Mouse (Mus musculus): ENCODE measurements around the gene Tlr11. TPM values are rescaled to one million over a fixed set of nuclear protein-coding genes. Genes with fewer than 3 reads are reported as not detected.

The Tlr11 gene
- not detected in 2 replicates for polyA plus RNA-seq (2015; fragmentation: Nextera tagmentation; extraction: Ambion mirVana)

DNA sequence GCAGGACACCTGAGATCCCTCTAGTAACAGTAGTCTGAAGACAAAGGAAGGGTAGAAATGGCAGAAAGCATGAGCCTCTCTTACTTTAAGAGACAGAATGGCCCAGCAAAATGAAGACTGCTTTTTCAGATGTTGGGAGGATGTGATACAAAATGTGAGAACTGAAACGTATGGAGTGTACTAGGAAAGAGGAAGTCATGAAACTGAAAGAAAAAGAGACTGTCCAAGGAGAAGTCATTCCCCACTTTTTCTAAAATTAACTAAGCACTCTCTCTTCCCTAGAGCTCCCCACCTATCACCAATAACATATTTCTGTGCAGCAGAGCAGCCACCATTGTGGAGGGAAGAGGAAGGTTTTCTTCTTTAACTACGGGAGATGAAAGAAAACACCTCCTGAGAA is at the start of gene Tlr11:
Gene Tlr11 (plus strand): TSS at position 322 of the 400 bp plus-strand sequence.
- no peaks in the 10 kb centered on the region for H3K9me3 ChIP-seq (replicated peaks; ENCODE audit: control insufficient read depth, low read length, poor library complexity, severe bottlenecking)
- H3K4me1 ChIP-seq (ENCODE audit: control insufficient read depth, insufficient read depth, low read length), result no peaks in the 10 kb centered on the region
- 86% methylated on average over 2 of the region's 2 CpGs for WGBS
- no peaks in the 10 kb centered on the region for H3K36me3 ChIP-seq (ENCODE audit: control insufficient read depth, insufficient read depth, low read length)
- no peak for ATAC-seq
- H3K4me3 ChIP-seq (ENCODE audit: low read depth, low read length), result no peak within 1 kb of the TSS
- H3K4me2 ChIP-seq (ENCODE audit: low read length), result no peak within 1 kb of the TSS
- H3K27me3 ChIP-seq (ENCODE audit: control insufficient read depth, insufficient read depth, low read depth, low read length), result no peaks in the 10 kb centered on the region
- no peak within 1 kb of the TSS for H3K27ac ChIP-seq (ENCODE audit: low read length)
- H3K9ac ChIP-seq (ENCODE audit: low read depth, low read length), result no peak within 1 kb of the TSS

DNA sequence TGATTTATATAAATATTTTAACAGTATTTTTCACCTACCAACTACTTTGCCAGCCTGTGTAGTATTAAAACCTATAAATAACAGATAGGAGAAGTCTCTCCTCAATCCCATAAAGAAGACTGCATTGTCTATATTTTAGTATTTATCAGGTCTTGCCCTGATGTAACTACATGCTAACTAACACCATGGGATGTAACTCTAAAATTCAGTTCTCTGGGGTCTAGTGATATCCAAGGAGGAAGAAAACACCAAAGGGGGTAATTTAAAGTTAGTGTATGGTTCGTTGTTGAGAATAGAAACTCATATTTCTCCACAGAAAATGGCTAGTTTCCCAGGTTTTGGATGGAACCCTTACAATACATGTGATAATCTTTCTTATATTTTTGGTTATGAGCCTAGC is 31.1 kb upstream of the Tlr11 start, which contains the start of gene Olfr734:
Gene Olfr734 (minus strand): TSS at position 101 of the 400 bp plus-strand sequence.
- Histone ChIP-seq H3K4me1 (ENCODE audit: control insufficient read depth, insufficient read depth, low read length) (no peaks in the 10 kb centered on the region), H3K9ac (ENCODE audit: low read depth, low read length) (no peak within 1 kb of the TSS)
- WGBS, result 75% methylated on average over 1 of the region's 1 CpGs

DNA sequence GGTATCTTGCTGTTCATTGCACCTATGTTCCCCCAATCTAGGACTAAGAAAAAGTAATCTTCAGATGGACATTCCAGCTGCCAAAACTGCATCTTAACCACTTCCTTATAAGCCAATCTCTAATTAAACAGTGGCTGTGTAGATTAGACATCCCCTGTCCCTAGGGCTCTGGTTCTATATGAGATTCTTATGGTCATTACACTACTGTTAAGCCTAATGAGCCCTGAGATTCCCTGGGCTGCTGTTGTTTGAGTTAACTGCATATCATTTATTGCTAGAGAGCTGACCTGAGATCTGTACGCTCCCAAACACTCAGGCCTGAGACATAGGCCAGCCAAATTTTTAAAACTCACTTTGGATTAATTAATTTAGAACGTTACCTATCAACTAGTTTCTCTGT is 8.9 kb upstream of the Tlr11 start, which contains the start of gene Olfr735:
Gene Olfr735 (minus strand): TSS at position 77 of the 400 bp plus-strand sequence.
- H3K4me3 ChIP-seq (ENCODE audit: low read depth, low read length), result no peak within 1 kb of the TSS
- H3K4me1 ChIP-seq (ENCODE audit: control insufficient read depth, insufficient read depth, low read length), result no peaks in the 10 kb centered on the region
- WGBS, result 86% methylated on average over 2 of the region's 2 CpGs
- H3K27me3 ChIP-seq (ENCODE audit: control insufficient read depth, insufficient read depth, low read depth, low read length), result no peaks in the 10 kb centered on the region
- H3K27ac ChIP-seq (ENCODE audit: low read length), result no peak within 1 kb of the TSS
- H3K9ac ChIP-seq (ENCODE audit: low read depth, low read length), result no peak within 1 kb of the TSS
- no peaks in the 10 kb centered on the region for H3K9me3 ChIP-seq (replicated peaks; ENCODE audit: control insufficient read depth, low read length, poor library complexity, severe bottlenecking)
- no peak for ATAC-seq
- H3K4me2 ChIP-seq (ENCODE audit: low read length), result no peak within 1 kb of the TSS
- H3K36me3 ChIP-seq (ENCODE audit: control insufficient read depth, insufficient read depth, low read length), result no peaks in the 10 kb centered on the region

More for the DNA sequence above, 31.1 kb upstream of the Tlr11 start, which contains the start of gene Olfr734:
- Histone ChIP-seq H3K27ac (ENCODE audit: low read length) (no peak within 1 kb of the TSS), H3K4me2 (ENCODE audit: low read length) (no peak within 1 kb of the TSS), H3K36me3 (ENCODE audit: control insufficient read depth, insufficient read depth, low read length) (no peaks in the 10 kb centered on the region), H3K4me3 (ENCODE audit: low read depth, low read length) (no peak within 1 kb of the TSS), H3K9me3 (replicated peaks; ENCODE audit: control insufficient read depth, low read length, poor library complexity, severe bottlenecking) (no peaks in the 10 kb centered on the region), H3K27me3 (ENCODE audit: control insufficient read depth, insufficient read depth, low read depth, low read length) (no peaks in the 10 kb centered on the region)
- no peak for ATAC-seq

DNA sequence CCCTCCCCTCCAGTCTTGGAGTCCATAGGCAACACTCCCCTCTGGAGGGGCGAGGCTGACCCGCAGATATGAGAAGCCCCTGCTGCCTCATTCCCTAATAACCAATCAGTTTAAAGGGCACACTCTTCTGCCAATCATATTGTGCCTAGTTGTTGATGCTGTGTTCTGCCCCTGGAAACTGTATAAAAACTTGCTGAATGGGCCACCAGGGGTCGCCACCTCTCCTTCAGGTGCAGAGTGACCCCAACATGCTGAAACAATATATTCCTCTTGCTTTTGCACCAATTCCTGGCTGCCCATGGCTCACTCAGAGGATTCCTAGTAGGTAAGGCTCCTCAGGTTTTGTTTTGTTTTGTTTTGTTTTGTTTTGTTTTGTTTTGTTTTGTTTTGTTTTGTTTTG is 5.3 kb upstream of the Tlr11 start:
- no peak overlapping the region for H3K27ac ChIP-seq (ENCODE audit: low read length)
- H3K27me3 ChIP-seq (ENCODE audit: control insufficient read depth, insufficient read depth, low read depth, low read length), result no peaks in the 10 kb centered on the region
- H3K36me3 ChIP-seq (ENCODE audit: control insufficient read depth, insufficient read depth, low read length), result no peaks in the 10 kb centered on the region
- H3K4me3 ChIP-seq (ENCODE audit: low read depth, low read length), result no peak overlapping the region
- no peak overlapping the region for H3K4me2 ChIP-seq (ENCODE audit: low read length)
- no peaks in the 10 kb centered on the region for H3K4me1 ChIP-seq (ENCODE audit: control insufficient read depth, insufficient read depth, low read length)
- no peak overlapping the region for H3K9ac ChIP-seq (ENCODE audit: low read depth, low read length)
- H3K9me3 ChIP-seq (replicated peaks; ENCODE audit: control insufficient read depth, low read length, poor library complexity, severe bottlenecking), result no peaks in the 10 kb centered on the region
- 48% methylated on average over 3 of the region's 3 CpGs for WGBS
- no peak for ATAC-seq

DNA sequence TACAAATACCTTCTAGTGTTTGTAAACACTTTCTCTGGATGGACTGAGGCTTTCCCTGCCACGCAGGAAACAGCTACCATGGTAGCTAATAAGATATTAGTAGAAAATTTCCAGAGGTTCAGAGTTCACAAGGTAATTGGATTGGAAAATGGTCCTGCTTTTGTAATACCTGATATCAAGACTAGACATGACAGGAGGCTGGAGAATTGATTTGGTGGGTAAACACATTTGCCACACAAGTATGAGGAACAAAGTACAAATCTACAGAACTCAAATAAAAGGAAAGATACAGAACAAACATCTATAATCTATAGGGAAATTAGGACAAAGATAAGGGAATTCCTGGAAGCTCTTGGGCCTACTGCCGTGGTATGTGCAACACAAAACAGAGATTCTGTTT is 989 bp upstream of the Tlr11 start:
- ATAC-seq, result no peak
- H3K9ac ChIP-seq (ENCODE audit: low read depth, low read length), result no peak overlapping the region
- no peaks in the 10 kb centered on the region for H3K4me1 ChIP-seq (ENCODE audit: control insufficient read depth, insufficient read depth, low read length)
- no peaks in the 10 kb centered on the region for H3K9me3 ChIP-seq (replicated peaks; ENCODE audit: control insufficient read depth, low read length, poor library complexity, severe bottlenecking)
- no peaks in the 10 kb centered on the region for H3K27me3 ChIP-seq (ENCODE audit: control insufficient read depth, insufficient read depth, low read depth, low read length)
- 87% methylated on average over 2 of the region's 2 CpGs for WGBS
- H3K27ac ChIP-seq (ENCODE audit: low read length), result no peak overlapping the region
- no peak overlapping the region for H3K4me3 ChIP-seq (ENCODE audit: low read depth, low read length)
- no peaks in the 10 kb centered on the region for H3K36me3 ChIP-seq (ENCODE audit: control insufficient read depth, insufficient read depth, low read length)
- H3K4me2 ChIP-seq (ENCODE audit: low read length), result no peak overlapping the region

DNA sequence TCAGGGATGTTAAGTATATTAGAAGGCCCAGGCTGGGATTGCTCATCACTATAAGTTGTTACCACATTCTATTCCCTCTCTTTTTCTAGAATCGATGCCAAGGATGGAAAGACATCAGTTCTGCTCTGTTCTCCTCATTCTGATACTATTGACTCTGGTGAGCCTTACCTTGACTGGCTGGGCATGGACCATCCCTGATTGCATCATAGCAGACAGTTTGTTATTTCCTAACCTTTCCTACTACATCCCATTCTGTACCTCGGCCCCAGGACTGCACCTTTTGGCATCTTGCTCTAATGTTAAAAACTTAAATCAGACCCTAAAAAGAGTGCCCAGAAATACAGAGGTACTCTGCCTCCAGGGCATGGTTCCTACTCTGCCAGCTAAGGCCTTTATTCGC is 2.8 kb downstream of the Tlr11 start:
- Histone ChIP-seq H3K4me3 (ENCODE audit: low read depth, low read length) (no peak overlapping the region), H3K4me1 (ENCODE audit: control insufficient read depth, insufficient read depth, low read length) (no peaks in the 10 kb centered on the region), H3K36me3 (ENCODE audit: control insufficient read depth, insufficient read depth, low read length) (no peaks in the 10 kb centered on the region), H3K27me3 (ENCODE audit: control insufficient read depth, insufficient read depth, low read depth, low read length) (no peaks in the 10 kb centered on the region), H3K4me2 (ENCODE audit: low read length) (no peak overlapping the region), H3K9me3 (replicated peaks; ENCODE audit: control insufficient read depth, low read length, poor library complexity, severe bottlenecking) (no peaks in the 10 kb centered on the region), H3K9ac (ENCODE audit: low read depth, low read length) (no peak overlapping the region), H3K27ac (ENCODE audit: low read length) (no peak overlapping the region)
- ATAC-seq, result no peak
- WGBS, result 91% methylated on average over 3 of the region's 3 CpGs

DNA sequence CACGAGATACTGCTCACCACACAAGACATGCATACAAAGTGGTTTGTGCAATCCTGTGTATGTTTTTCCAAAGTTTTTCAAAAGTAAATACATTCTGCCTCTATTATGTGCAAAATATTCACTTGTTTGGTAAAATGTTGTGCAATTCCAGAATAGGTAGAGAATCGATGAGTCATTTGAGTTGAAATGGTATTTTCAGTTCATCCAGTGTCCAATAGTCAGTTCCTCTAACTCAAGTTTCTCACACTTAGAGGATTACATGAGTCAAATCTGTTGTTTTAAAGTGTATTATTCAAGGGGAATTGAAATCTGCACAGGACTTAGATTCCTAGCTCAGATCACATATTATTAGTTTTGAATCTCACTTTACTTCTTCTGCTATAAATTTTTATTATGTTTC is 5.8 kb downstream of the Tlr11 start:
- H3K9me3 ChIP-seq (replicated peaks; ENCODE audit: control insufficient read depth, low read length, poor library complexity, severe bottlenecking), result no peaks in the 10 kb centered on the region
- WGBS, result 86% methylated on average over 2 of the region's 2 CpGs
- H3K4me2 ChIP-seq (ENCODE audit: low read length), result no peak overlapping the region
- H3K27me3 ChIP-seq (ENCODE audit: control insufficient read depth, insufficient read depth, low read depth, low read length), result no peaks in the 10 kb centered on the region
- no peaks in the 10 kb centered on the region for H3K4me1 ChIP-seq (ENCODE audit: control insufficient read depth, insufficient read depth, low read length)
- ATAC-seq, result no peak
- no peak overlapping the region for H3K4me3 ChIP-seq (ENCODE audit: low read depth, low read length)
- no peak overlapping the region for H3K9ac ChIP-seq (ENCODE audit: low read depth, low read length)
- H3K27ac ChIP-seq (ENCODE audit: low read length), result no peak overlapping the region
- no peaks in the 10 kb centered on the region for H3K36me3 ChIP-seq (ENCODE audit: control insufficient read depth, insufficient read depth, low read length)

DNA sequence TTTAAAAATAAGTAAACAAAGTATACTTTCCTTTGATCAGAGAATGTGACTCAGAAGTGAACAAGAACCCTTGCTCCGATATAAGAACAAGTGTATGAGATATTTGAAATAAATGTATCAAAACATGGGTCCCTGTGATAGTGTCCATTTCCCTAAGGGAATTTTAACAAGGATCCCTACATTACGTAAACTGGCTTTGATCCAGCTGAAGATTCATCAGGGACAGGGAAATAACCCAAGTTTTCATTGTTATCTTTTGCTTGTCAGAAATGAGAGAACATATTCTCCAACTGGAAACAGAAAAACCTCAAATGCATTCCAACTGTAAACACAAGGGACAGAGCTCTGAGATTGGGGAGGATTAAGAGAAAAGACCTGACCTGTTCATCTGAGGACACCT is 23.1 kb downstream of the Tlr11 start, which contains the start of gene Olfr736:
Gene Olfr736 (plus strand): TSS at position 301 of the 400 bp plus-strand sequence.
- no peaks in the 10 kb centered on the region for H3K27me3 ChIP-seq (ENCODE audit: control insufficient read depth, insufficient read depth, low read depth, low read length)
- H3K9ac ChIP-seq (ENCODE audit: low read depth, low read length), result no peak within 1 kb of the TSS
- H3K9me3 ChIP-seq (replicated peaks; ENCODE audit: control insufficient read depth, low read length, poor library complexity, severe bottlenecking), result no peaks in the 10 kb centered on the region
- 91% methylated on average over 2 of the region's 2 CpGs for WGBS
- ATAC-seq, result no peak
- H3K27ac ChIP-seq (ENCODE audit: low read length), result no peak within 1 kb of the TSS
- no peak within 1 kb of the TSS for H3K4me3 ChIP-seq (ENCODE audit: low read depth, low read length)
- 0 out of 2 replicates have a peak, but pooled peaks cover 2% of the 10 kb centered on the region for H3K4me1 ChIP-seq (ENCODE audit: control insufficient read depth, insufficient read depth, low read length)
- no peak within 1 kb of the TSS for H3K4me2 ChIP-seq (ENCODE audit: low read length)
- no peaks in the 10 kb centered on the region for H3K36me3 ChIP-seq (ENCODE audit: control insufficient read depth, insufficient read depth, low read length)

DNA sequence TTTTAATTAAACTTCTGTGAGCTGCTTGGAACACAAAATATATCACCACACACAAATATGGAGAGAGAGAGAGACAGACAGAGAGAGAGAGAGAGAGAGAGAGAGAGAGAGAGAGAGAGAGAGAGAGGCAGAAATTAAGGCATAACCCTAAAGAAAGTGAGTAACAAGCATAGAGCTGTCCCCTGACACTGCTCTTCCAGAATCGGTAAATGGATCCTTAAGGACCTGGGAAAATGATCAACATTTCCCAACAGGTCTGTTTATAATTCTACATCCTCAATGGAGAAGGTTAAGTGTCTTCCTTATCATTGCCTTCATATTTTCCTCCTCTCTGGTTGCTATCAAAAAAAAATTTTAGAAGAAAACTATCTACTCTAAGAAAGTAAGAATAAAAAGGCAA is 49.6 kb downstream of the Tlr11 start, which contains the start of gene Olfr738:
Gene Olfr738 (plus strand): TSS at position 301 of the 400 bp plus-strand sequence.
- no peak for ATAC-seq
- no peaks in the 10 kb centered on the region for H3K4me1 ChIP-seq (ENCODE audit: control insufficient read depth, insufficient read depth, low read length)
- no peak within 1 kb of the TSS for H3K27ac ChIP-seq (ENCODE audit: low read length)
- H3K9ac ChIP-seq (ENCODE audit: low read depth, low read length), result no peak within 1 kb of the TSS
- H3K36me3 ChIP-seq (ENCODE audit: control insufficient read depth, insufficient read depth, low read length), result no peaks in the 10 kb centered on the region
- H3K9me3 ChIP-seq (replicated peaks; ENCODE audit: control insufficient read depth, low read length, poor library complexity, severe bottlenecking), result no peaks in the 10 kb centered on the region
- H3K4me3 ChIP-seq (ENCODE audit: low read depth, low read length), result no peak within 1 kb of the TSS
- WGBS, result 91% methylated on average over 1 of the region's 1 CpGs
- H3K27me3 ChIP-seq (ENCODE audit: control insufficient read depth, insufficient read depth, low read depth, low read length), result no peaks in the 10 kb centered on the region
- no peak within 1 kb of the TSS for H3K4me2 ChIP-seq (ENCODE audit: low read length)
